In the genomic region with DNA sequence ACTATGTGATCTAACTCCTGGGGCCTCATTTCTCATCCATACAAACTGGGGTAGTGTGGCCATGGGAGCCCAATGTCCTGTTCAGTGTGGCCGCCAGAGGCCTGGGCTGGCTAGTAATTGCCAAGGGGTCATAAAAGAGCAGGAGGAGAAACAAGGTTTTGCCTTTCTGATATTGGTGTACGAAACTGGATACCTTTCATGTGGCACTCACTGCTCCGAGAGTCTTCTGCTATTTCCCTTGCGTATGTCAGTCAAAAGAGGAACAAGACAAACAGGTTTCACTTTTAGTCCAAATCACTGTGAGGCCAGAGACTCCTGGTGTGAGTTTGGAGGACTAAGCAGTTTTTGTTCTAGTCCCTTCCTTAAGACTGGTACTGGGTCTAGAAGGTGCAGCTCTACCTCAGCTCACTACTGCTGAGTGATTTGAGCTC, we compare ENCODE assay signal across 18 mouse cellular contexts. TPM values are rescaled to one million over a fixed set of nuclear protein-coding genes. Genes with fewer than 3 reads are reported as not detected.
DNase-seq lines count a peak whose midpoint lies in the region; ATAC-seq and TF ChIP-seq lines count a peak whose summit lies in the region.
"Had no signal": no experiment of that assay in that cellular context is flagged by ENCODE, and none has a peak within 500 bp of the region (broad histone marks: within the 10 kb centered on the region; RNA-seq: fewer than 3 reads in every experiment).

No protein-coding gene starts in this region.

- no peak overlapping the region for H3K4me2 ChIP-seq in forebrain, embryonic 12.5 days
- no peak overlapping the region for H3K4me2 ChIP-seq in forebrain, embryonic 14.5 days (ENCODE audit: low read length)
- H3K4me2 ChIP-seq in liver, postnatal 0 days (ENCODE audit: low read depth, low read length): 0 out of 2 replicates have a peak overlapping the region, but pooled peaks have one; percentile 18
- no peak overlapping the region for H3K4me2 ChIP-seq in embryonic facial prominence, embryonic 14.5 days (ENCODE audit: low read depth, low read length)
- H3K4me2 ChIP-seq: stomach, embryonic 15.5 days had no signal

- no peak for ATAC-seq in forebrain, embryonic 12.5 days (ENCODE audit: low FRiP score)
- ATAC-seq in forebrain, embryonic 14.5 days: no peak
- no peak for ATAC-seq in liver, postnatal 0 days
- ATAC-seq in embryonic facial prominence, embryonic 14.5 days (ENCODE audit: low read depth): no peak

- H3K36me3 ChIP-seq in forebrain, embryonic 12.5 days (replicated peaks): peaks cover 19% of the 10 kb centered on the region
- H3K36me3 ChIP-seq in forebrain, embryonic 14.5 days (ENCODE audit: control insufficient read depth, insufficient read depth, low read length): peaks cover 16% of the 10 kb centered on the region; the same call in 1 of the 2 replicates
- H3K36me3 ChIP-seq in liver, postnatal 0 days (replicated peaks; ENCODE audit: insufficient read depth, low read length): 0 out of 2 replicates have a peak, but pooled peaks cover 2% of the 10 kb centered on the region
- peaks cover 45% of the 10 kb centered on the region for H3K36me3 ChIP-seq in embryonic facial prominence, embryonic 14.5 days (ENCODE audit: control insufficient read depth, insufficient read depth, low read length)
- no peaks in the 10 kb centered on the region for H3K36me3 ChIP-seq in splenic B cell, adult 2 months (ENCODE audit: control insufficient read depth, insufficient read depth, low read length, poor library complexity, severe bottlenecking)
- no peaks in the 10 kb centered on the region for H3K36me3 ChIP-seq in thymus, adult 2 months (ENCODE audit: control insufficient read depth, insufficient read depth, low read length)
- H3K36me3 ChIP-seq: G1E had no signal

- 0 out of 2 replicates have a peak overlapping the region, but pooled peaks have one; percentile 10 for H3K27ac ChIP-seq in forebrain, embryonic 12.5 days
- H3K27ac ChIP-seq in forebrain, embryonic 14.5 days (ENCODE audit: low read depth, low read length): no peak overlapping the region
- no peak overlapping the region for H3K27ac ChIP-seq in liver, postnatal 0 days (ENCODE audit: low read depth)
- H3K27ac ChIP-seq in embryonic facial prominence, embryonic 14.5 days (replicated peaks; ENCODE audit: low read depth, low read length): no peak overlapping the region
- no peak overlapping the region for H3K27ac ChIP-seq in thymus, adult 2 months (ENCODE audit: control insufficient read depth, insufficient read depth, low read length)
- H3K27ac ChIP-seq: heart, embryonic 10.5 days; stomach, embryonic 15.5 days had no signal

- no peaks in the 10 kb centered on the region for H3K27me3 ChIP-seq in forebrain, embryonic 12.5 days
- H3K27me3 ChIP-seq in forebrain, embryonic 14.5 days (replicated peaks; ENCODE audit: control insufficient read depth, insufficient read depth, low read length): no peaks in the 10 kb centered on the region
- no peaks in the 10 kb centered on the region for H3K27me3 ChIP-seq in liver, postnatal 0 days (ENCODE audit: insufficient read depth, low read length)
- no peaks in the 10 kb centered on the region for H3K27me3 ChIP-seq in embryonic facial prominence, embryonic 14.5 days (replicated peaks; ENCODE audit: control insufficient read depth, insufficient read depth, low read length)
- H3K27me3 ChIP-seq in splenic B cell, adult 2 months (ENCODE audit: control insufficient read depth, insufficient read depth, low read length, poor library complexity, severe bottlenecking): no peaks in the 10 kb centered on the region
- no peaks in the 10 kb centered on the region for H3K27me3 ChIP-seq in thymus, adult 2 months (ENCODE audit: control insufficient read depth, insufficient read depth, low read length)
- H3K27me3 ChIP-seq: stomach, embryonic 15.5 days had no signal

- H3K9ac ChIP-seq in forebrain, embryonic 12.5 days: no peak overlapping the region
- no peak overlapping the region for H3K9ac ChIP-seq in forebrain, embryonic 14.5 days (ENCODE audit: low read length)
- no peak overlapping the region for H3K9ac ChIP-seq in liver, postnatal 0 days (replicated peaks)
- no peak overlapping the region for H3K9ac ChIP-seq in embryonic facial prominence, embryonic 14.5 days (ENCODE audit: low read depth, low read length)
- H3K9ac ChIP-seq: stomach, embryonic 15.5 days had no signal

- H3K9me3 ChIP-seq in forebrain, embryonic 12.5 days: no peaks in the 10 kb centered on the region
- no peaks in the 10 kb centered on the region for H3K9me3 ChIP-seq in forebrain, embryonic 14.5 days (replicated peaks; ENCODE audit: control insufficient read depth, low read length)
- no peaks in the 10 kb centered on the region for H3K9me3 ChIP-seq in liver, postnatal 0 days (ENCODE audit: low read length)
- H3K9me3 ChIP-seq in embryonic facial prominence, embryonic 14.5 days (ENCODE audit: control insufficient read depth, low read length): no peaks in the 10 kb centered on the region
- H3K9me3 ChIP-seq: heart, embryonic 10.5 days; stomach, embryonic 15.5 days had no signal

- no peak overlapping the region for H3K4me3 ChIP-seq in forebrain, embryonic 12.5 days (replicated peaks)
- no peak overlapping the region for H3K4me3 ChIP-seq in forebrain, embryonic 14.5 days (ENCODE audit: low read depth, low read length)
- no peak overlapping the region for H3K4me3 ChIP-seq in liver, postnatal 0 days (ENCODE audit: low read depth, low read length)
- no peak overlapping the region for H3K4me3 ChIP-seq in embryonic facial prominence, embryonic 14.5 days (ENCODE audit: low read depth, low read length)
- no peak overlapping the region for H3K4me3 ChIP-seq in thymus, adult 2 months (ENCODE audit: control insufficient read depth, insufficient read depth, low read length)
- H3K4me3 ChIP-seq: erythroblast, embryonic 14.5 days; heart, embryonic 10.5 days; stomach, embryonic 15.5 days had no signal

- no peak for TF ChIP-seq CTCF in liver, postnatal 0 days (IDR thresholded peaks at IDR 0.05; ENCODE audit: low read depth)
- no peak for TF ChIP-seq CTCF in thymus, adult 2 months (IDR thresholded peaks at IDR 0.05; ENCODE audit: borderline replicate concordance, control insufficient read depth, extremely low read depth, insufficient read depth, low read length, poor library complexity)

- peaks cover 72% of the 10 kb centered on the region for H3K4me1 ChIP-seq in forebrain, embryonic 12.5 days
- peaks cover 21% of the 10 kb centered on the region for H3K4me1 ChIP-seq in forebrain, embryonic 14.5 days (ENCODE audit: control insufficient read depth, insufficient read depth, low read length)
- H3K4me1 ChIP-seq in liver, postnatal 0 days (ENCODE audit: insufficient read depth): peaks cover 23% of the 10 kb centered on the region
- H3K4me1 ChIP-seq in embryonic facial prominence, embryonic 14.5 days (ENCODE audit: control insufficient read depth, insufficient read depth, low read length): peaks cover 43% of the 10 kb centered on the region
- H3K4me1 ChIP-seq in thymus, adult 2 months (replicated peaks; ENCODE audit: control insufficient read depth, insufficient read depth, low read length): no peaks in the 10 kb centered on the region

- no peak for TF ChIP-seq EP300 in liver, postnatal 0 days (IDR thresholded peaks at IDR 0.05; ENCODE audit: low read depth)

- TF ChIP-seq POLR2A in thymus, adult 2 months (IDR thresholded peaks at IDR 0.05; ENCODE audit: control insufficient read depth, extremely low read depth, insufficient read depth, low read length, poor library complexity): no peak

- WGBS in forebrain, embryonic 12.5 days: 85% methylated on average over 4 of the region's 4 CpGs
- WGBS in forebrain, embryonic 14.5 days: 81% methylated on average over 4 of the region's 4 CpGs
- WGBS in liver, postnatal 0 days (ENCODE audit: insufficient replicate concordance): 50% methylated on average over 4 of the region's 4 CpGs
- 47% methylated on average over 4 of the region's 4 CpGs for WGBS in embryonic facial prominence, embryonic 14.5 days
- 31% methylated on average over 4 of the region's 4 CpGs for whole genome bisulfite sequencing in thymus, adult 2 months

- DNase-seq in forebrain, embryonic 14.5 days (ENCODE audit: low spot score): no peak
- no peak for DNase-seq in liver, postnatal 0 days
- no peak for DNase-seq in liver
- peak; percentile 34 for DNase-seq in embryonic facial prominence, embryonic 14.5 days (ENCODE audit: low spot score)
- peak; percentile 81 for DNase-seq in splenic B cell, adult 2 months (ENCODE audit: low read depth, low spot score)
- no peak for DNase-seq in thymus, adult 2 months
- DNase-seq in adrenal gland, postnatal 14 days: no peak
- DNase-seq: adrenal gland, postnatal 36 days; heart, postnatal 36 days; kidney, postnatal 10 days; left cerebral cortex, postnatal 4 days; lung, adult 2 months; thymus, postnatal 4 days had no signal

RNA-seq across cellular contexts. Expression of a gene that starts 6.8 kb away (rescaled TPM):
- polyA plus RNA-seq in forebrain, embryonic 12.5 days (2016; fragmentation: Nextera tagmentation; extraction: Ambion mirVana): 84.9 and 90.4 TPM in 2 replicates
- polyA plus RNA-seq in forebrain, embryonic 14.5 days (2014; fragmentation: Nextera tagmentation; extraction: Ambion mirVana): 48.6 and 50.8 TPM in 2 replicates
- polyA plus RNA-seq in liver, postnatal 0 days (2015; fragmentation: Nextera tagmentation; extraction: Ambion mirVana): 50.3 and 62.4 TPM in 2 replicates
- 107 and 123 TPM in 2 replicates for polyA plus RNA-seq in embryonic facial prominence, embryonic 14.5 days (2014; fragmentation: Nextera tagmentation; extraction: Ambion mirVana)
- 20.1 and 23.3 TPM in 2 replicates for polyA plus RNA-seq in thymus, adult 2 months (2012; rRNA removed)
- 190 and 195 TPM in 2 replicates for total RNA-seq in adrenal gland, postnatal 14 days (2021)
- total RNA-seq: G1E had no signal
- polyA plus RNA-seq: G1E had no signal

RNA-seq across cellular contexts. Expression of a gene that starts 54.3 kb away (rescaled TPM):
- 5.5 and 6.3 TPM in 2 replicates for polyA plus RNA-seq in forebrain, embryonic 12.5 days (2016; fragmentation: Nextera tagmentation; extraction: Ambion mirVana)
- polyA plus RNA-seq in forebrain, embryonic 14.5 days (2014; fragmentation: Nextera tagmentation; extraction: Ambion mirVana): 9.8 and 12.8 TPM in 2 replicates
- 1.1 TPM in 2 replicates for polyA plus RNA-seq in liver, postnatal 0 days (2015; fragmentation: Nextera tagmentation; extraction: Ambion mirVana)
- polyA plus RNA-seq in embryonic facial prominence, embryonic 14.5 days (2014; fragmentation: Nextera tagmentation; extraction: Ambion mirVana): 3.9 and 5.6 TPM in 2 replicates
- polyA plus RNA-seq in thymus, adult 2 months (2012; rRNA removed): 0.89 and 1.7 TPM in 2 replicates
- 6.5 and 7.6 TPM in 2 replicates for total RNA-seq in adrenal gland, postnatal 14 days (2021)
- polyA plus RNA-seq: erythroblast, embryonic 14.5 days; G1E had no signal

Comparison
In these comparisons a context has a peak if more than half of its experiments do, and no peak if none do; other contexts are left out.
1. DNase-seq: peak in embryonic facial prominence, embryonic 14.5 days (single experiment) and splenic B cell, adult 2 months (single experiment); none in forebrain, embryonic 14.5 days (single experiment), liver, postnatal 0 days (single experiment), liver (single experiment), thymus, adult 2 months (single experiment) and adrenal gland, postnatal 14 days (single experiment).